Mouse (Mus musculus): ENCODE data around the gene Ak1. TPM values are rescaled to one million over a fixed set of nuclear protein-coding genes. Genes with fewer than 3 reads are reported as not detected.

Ak1 gene
- total RNA-seq, 4 experiments from 2014 or later = 1,455 to 1,877 (median 1,746) TPM

- DNase-seq (ENCODE audit: low spot score in 2 of 2) = no peak
Observed at GRCm38 (mm10) chr2:32683701-32684100, 62.1 kb downstream of the Ak1 start.

Small RNA genes lying within 50 kb of the gene (microRNA-seq; reads per million reads assigned to microRNA genes)
- gene Gm47291 (not detected), gene Mir1954 (not detected)

Other genes with a start within 250 kb of the Ak1 start
- 10 to 100 TPM; 40.1 to 46.1 (median 42.3) TPM for gene 1110008P14Rik, start 239.8 kb upstream of the Ak1 start, total RNA-seq (2022)
- 1 to 10 TPM in 1 of 4 experiments, under 1 TPM in 1, not detected in 2; 0.65 to 1.9 TPM for gene Lcn2, start 233.5 kb upstream of the Ak1 start, total RNA-seq (2022)
- gene Ptges2, start 225.9 kb upstream of the Ak1 start, total RNA-seq (2022) = 10 to 100 TPM; 33.8 to 40.1 (median 36.1) TPM
- gene Naif1, start 171.3 kb upstream of the Ak1 start, total RNA-seq (2022) = 1 to 10 TPM; 2.1 to 2.7 (median 2.3) TPM
- gene Slc25a25, start 170.3 kb upstream of the Ak1 start, total RNA-seq (2022) = 100 to 1,000 TPM in 1 of 4 experiments, 10 to 100 TPM in 3; 48.5 to 113 (median 60.4) TPM
- gene Fam102a, start 86.4 kb upstream of the Ak1 start, total RNA-seq (2022) = 1 to 10 TPM; 1.6 to 3.8 (median 2.9) TPM
- gene Dpm2, start 50.9 kb upstream of the Ak1 start, total RNA-seq (2022) = 10 to 100 TPM in 3 of 4 experiments, 1 to 10 TPM in 1; 9.2 to 15.0 (median 10.6) TPM
- gene Pip5kl1, start 47.0 kb upstream of the Ak1 start, total RNA-seq (2022) = not detected
- not detected for gene 9430097D07Rik, start 46.1 kb upstream of the Ak1 start, total RNA-seq (2022)
- 10 to 100 TPM; 11.4 to 15.5 (median 13.8) TPM for gene St6galnac4, start 34.7 kb upstream of the Ak1 start, total RNA-seq (2022)
- 10 to 100 TPM; 48.6 to 61.3 (median 54.9) TPM for gene St6galnac6, start 22.0 kb upstream of the Ak1 start, total RNA-seq (2022)
- 10 to 100 TPM; 17.4 to 26.6 (median 20.5) TPM for gene Eng, start 24.8 kb downstream of the Ak1 start, total RNA-seq (2022)
- gene Fpgs, start 82.4 kb downstream of the Ak1 start, total RNA-seq (2022) = 1 to 10 TPM; 4.2 to 5.8 (median 4.7) TPM
- 10 to 100 TPM; 17.0 to 22.2 (median 20.8) TPM for gene Cdk9, start 91.3 kb downstream of the Ak1 start, total RNA-seq (2022)
- 1 to 10 TPM; 3.3 to 6.6 (median 6.1) TPM for gene Sh2d3c, start 99.3 kb downstream of the Ak1 start, total RNA-seq (2022)
- gene 6330409D20Rik, start 119.3 kb downstream of the Ak1 start, total RNA-seq (2022) = not detected
- gene Tor2a, start 135.5 kb downstream of the Ak1 start, total RNA-seq (2022) = 1 to 10 TPM; 4.3 to 5.1 (median 4.6) TPM
- under 1 TPM in 1 of 4 experiments, not detected in 3; 0.09 TPM for gene Ttc16, start 153.9 kb downstream of the Ak1 start, total RNA-seq (2022)
- 1 to 10 TPM; 1.4 to 3.8 (median 2.3) TPM for gene Ptrh1, start 154.0 kb downstream of the Ak1 start, total RNA-seq (2022)
- not detected for gene Cfap157, start 162.7 kb downstream of the Ak1 start, total RNA-seq (2022)
- gene Stxbp1, start 225.5 kb downstream of the Ak1 start, total RNA-seq (2022) = 1 to 10 TPM; 2.0 to 2.6 (median 2.1) TPM

All from gastrocnemius, adult 8-10 months (tissue).